Mouse (Mus musculus): ENCODE data around the gene Gimap3. TPM values are rescaled to one million over a fixed set of nuclear protein-coding genes. Genes with fewer than 3 reads are reported as not detected.

The Gimap3 gene
- not detected in 2 replicates for polyA plus RNA-seq (2015; fragmentation: Nextera tagmentation; extraction: Ambion mirVana)

DNA sequence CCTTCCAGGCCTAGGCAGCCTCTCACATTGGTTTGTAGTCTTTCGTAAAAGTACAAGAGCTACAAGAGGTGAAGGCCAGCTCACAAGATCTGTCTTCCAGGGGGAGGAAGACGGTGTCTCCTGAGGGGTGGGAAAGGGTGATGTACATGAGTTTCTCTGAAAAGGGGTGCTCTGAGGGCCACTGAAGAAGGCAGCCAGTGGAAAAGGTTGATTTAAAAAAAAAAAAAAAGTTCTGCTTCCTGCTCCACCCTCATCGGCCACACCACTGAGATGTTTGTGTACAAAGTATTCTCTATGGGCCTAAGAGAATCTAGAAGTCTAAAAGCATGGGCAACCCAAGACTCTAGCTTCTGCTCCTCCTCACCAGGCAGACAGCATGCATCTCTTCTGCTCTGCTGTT is at the start of gene Gimap3:
Gene Gimap3 (minus strand): TSS at position 156 of the 400 bp plus-strand sequence.

GRCm38 (mm10) chr6:48745959-48746889 is 24.4 kb downstream of the Gimap3 start, which contains the start of gene Gimap5:
TSS of gene Gimap5 (plus strand) at chr6:48746197.

DNA sequence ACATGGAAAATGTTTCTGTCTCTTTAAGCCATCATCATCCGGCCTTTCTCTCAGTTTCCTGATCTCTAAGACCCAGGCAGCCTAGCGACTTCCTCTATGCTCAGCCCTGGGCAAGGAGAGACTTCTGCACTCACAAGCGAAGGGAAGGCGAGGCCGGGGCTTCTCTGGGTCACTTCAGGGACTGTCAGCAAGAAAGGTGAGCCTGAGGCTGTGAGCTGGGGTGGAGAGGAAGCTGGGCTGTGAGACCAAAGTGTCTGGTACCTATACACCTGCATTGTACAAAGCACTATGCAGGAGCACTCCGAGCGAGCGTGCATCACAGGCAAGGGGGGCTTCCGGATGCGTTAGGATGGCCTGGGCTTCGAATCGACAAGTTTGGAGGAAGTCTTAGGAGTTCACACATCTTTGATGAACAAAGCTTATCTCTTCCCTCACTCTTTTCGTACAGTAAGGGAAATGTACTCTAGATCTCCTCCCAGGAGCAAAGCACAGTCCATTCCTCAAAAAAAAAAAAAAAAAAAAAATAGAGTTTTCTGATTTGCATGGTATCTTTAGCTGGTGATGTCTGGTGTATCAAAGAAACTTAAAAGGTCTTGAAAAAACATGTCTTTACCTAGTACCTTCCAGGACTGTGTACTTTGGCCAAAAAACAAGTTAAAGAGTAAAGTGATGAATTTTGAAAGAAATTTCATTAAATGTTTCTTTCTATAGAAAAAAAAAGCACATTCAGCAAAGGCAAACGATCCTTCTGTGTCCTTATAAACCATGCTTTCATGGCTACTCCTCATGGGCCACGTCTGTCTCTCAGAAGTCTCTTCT is 31.5 kb downstream of the Gimap3 start, which contains the start of gene Gimap1:
Gene Gimap1 (plus strand): TSS at position 94 of the 819 bp plus-strand sequence.

DNA sequence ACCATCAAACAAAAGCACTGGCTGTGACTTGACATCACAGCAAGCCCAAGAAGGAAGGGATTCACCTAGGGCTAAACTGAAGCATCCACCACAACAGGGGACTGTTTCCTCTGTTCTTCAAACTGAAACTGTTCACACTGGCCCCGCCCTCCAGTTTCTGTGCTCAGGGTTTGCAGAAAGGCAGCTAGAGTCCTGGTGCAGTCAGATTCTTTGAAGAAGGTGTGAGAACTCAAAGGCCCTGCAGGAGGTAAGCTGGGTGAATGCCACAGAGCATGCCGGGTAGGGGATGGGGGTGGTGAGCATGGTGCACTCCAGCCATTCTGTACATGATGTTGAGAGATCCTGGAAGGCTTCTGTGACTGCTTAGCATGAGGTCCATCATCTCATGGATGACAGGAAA is 52.2 kb downstream of the Gimap3 start, which contains the start of the genes Gm28053 and Gimap7:
Gene Gm28053 (plus strand): TSS at position 153 of the 400 bp plus-strand sequence.
Gene Gimap7 (plus strand): TSS at position 167 of the 400 bp plus-strand sequence.

Other genes with a start within 250 kb of the Gimap3 start
- gene Atp6v0e2, start 233.2 kb downstream of the Gimap3 start, polyA plus RNA-seq (2015; fragmentation: Nextera tagmentation; extraction: Ambion mirVana) = 494 and 535 TPM in 2 replicates
- 15.0 and 15.1 TPM in 2 replicates for gene Lrrc61, start 216.1 kb downstream of the Gimap3 start, polyA plus RNA-seq (2015; fragmentation: Nextera tagmentation; extraction: Ambion mirVana)
- gene Rarres2, start 198.1 kb downstream of the Gimap3 start, polyA plus RNA-seq (2015; fragmentation: Nextera tagmentation; extraction: Ambion mirVana) = 21.1 and 23.0 TPM in 2 replicates
- not detected in 2 replicates for gene Gm45021, start 181.2 kb downstream of the Gimap3 start, polyA plus RNA-seq (2015; fragmentation: Nextera tagmentation; extraction: Ambion mirVana)
- 33.1 and 38.6 TPM in 2 replicates for gene Repin1, start 177.0 kb downstream of the Gimap3 start, polyA plus RNA-seq (2015; fragmentation: Nextera tagmentation; extraction: Ambion mirVana)
- not detected in 2 replicates for gene Gm44965, start 176.9 kb downstream of the Gimap3 start, polyA plus RNA-seq (2015; fragmentation: Nextera tagmentation; extraction: Ambion mirVana)
- 7.1 and 7.3 TPM in 2 replicates for gene Zfp775, start 168.8 kb downstream of the Gimap3 start, polyA plus RNA-seq (2015; fragmentation: Nextera tagmentation; extraction: Ambion mirVana)
- 38.7 and 38.8 TPM in 2 replicates for gene AI854703, start 144.1 kb downstream of the Gimap3 start, polyA plus RNA-seq (2015; fragmentation: Nextera tagmentation; extraction: Ambion mirVana)
- 0.36 and 0.50 TPM in 2 replicates for gene Gimap8, start 123.6 kb downstream of the Gimap3 start, polyA plus RNA-seq (2015; fragmentation: Nextera tagmentation; extraction: Ambion mirVana)
- gene Gimap9, start 94.7 kb downstream of the Gimap3 start, polyA plus RNA-seq (2015; fragmentation: Nextera tagmentation; extraction: Ambion mirVana) = 1.0 and 1.2 TPM in 2 replicates
- 0.57 and 0.62 TPM in 2 replicates for gene Gimap4, start 86.3 kb downstream of the Gimap3 start, polyA plus RNA-seq (2015; fragmentation: Nextera tagmentation; extraction: Ambion mirVana)
- gene Gimap6, start 62.6 kb downstream of the Gimap3 start, polyA plus RNA-seq (2015; fragmentation: Nextera tagmentation; extraction: Ambion mirVana) = 5.7 and 6.9 TPM in 2 replicates
- 0.68 TPM in 1 of 2 replicates, not detected in the other for gene Gm28053, start 52.2 kb downstream of the Gimap3 start, polyA plus RNA-seq (2015; fragmentation: Nextera tagmentation; extraction: Ambion mirVana)
- not detected in 2 replicates for gene Gimap7, start 52.2 kb downstream of the Gimap3 start, polyA plus RNA-seq (2015; fragmentation: Nextera tagmentation; extraction: Ambion mirVana)
- 5.9 and 8.2 TPM in 2 replicates for gene Gimap1, start 31.8 kb downstream of the Gimap3 start, polyA plus RNA-seq (2015; fragmentation: Nextera tagmentation; extraction: Ambion mirVana)
- gene Gimap5, start 24.7 kb downstream of the Gimap3 start, polyA plus RNA-seq (2015; fragmentation: Nextera tagmentation; extraction: Ambion mirVana) = 1.7 and 2.2 TPM in 2 replicates
- gene Tmem176a, start 70.1 kb upstream of the Gimap3 start, polyA plus RNA-seq (2015; fragmentation: Nextera tagmentation; extraction: Ambion mirVana) = 85.7 and 92.0 TPM in 2 replicates
- 178 and 196 TPM in 2 replicates for gene Tmem176b, start 70.6 kb upstream of the Gimap3 start, polyA plus RNA-seq (2015; fragmentation: Nextera tagmentation; extraction: Ambion mirVana)
- gene Aoc1, start 102.0 kb upstream of the Gimap3 start, polyA plus RNA-seq (2015; fragmentation: Nextera tagmentation; extraction: Ambion mirVana) = not detected in 2 replicates
- gene 1600015I10Rik, start 159.0 kb upstream of the Gimap3 start, polyA plus RNA-seq (2015; fragmentation: Nextera tagmentation; extraction: Ambion mirVana) = not detected in 2 replicates
- not detected in 2 replicates for gene Doxl2, start 204.1 kb upstream of the Gimap3 start, polyA plus RNA-seq (2015; fragmentation: Nextera tagmentation; extraction: Ambion mirVana)
- gene Svs1, start 216.0 kb upstream of the Gimap3 start, polyA plus RNA-seq (2015; fragmentation: Nextera tagmentation; extraction: Ambion mirVana) = not detected in 2 replicates

All from neural tube, postnatal 0 days (tissue).